Mouse (Mus musculus): ENCODE data around the gene Txnl4b.

Txnl4b gene

DNA sequence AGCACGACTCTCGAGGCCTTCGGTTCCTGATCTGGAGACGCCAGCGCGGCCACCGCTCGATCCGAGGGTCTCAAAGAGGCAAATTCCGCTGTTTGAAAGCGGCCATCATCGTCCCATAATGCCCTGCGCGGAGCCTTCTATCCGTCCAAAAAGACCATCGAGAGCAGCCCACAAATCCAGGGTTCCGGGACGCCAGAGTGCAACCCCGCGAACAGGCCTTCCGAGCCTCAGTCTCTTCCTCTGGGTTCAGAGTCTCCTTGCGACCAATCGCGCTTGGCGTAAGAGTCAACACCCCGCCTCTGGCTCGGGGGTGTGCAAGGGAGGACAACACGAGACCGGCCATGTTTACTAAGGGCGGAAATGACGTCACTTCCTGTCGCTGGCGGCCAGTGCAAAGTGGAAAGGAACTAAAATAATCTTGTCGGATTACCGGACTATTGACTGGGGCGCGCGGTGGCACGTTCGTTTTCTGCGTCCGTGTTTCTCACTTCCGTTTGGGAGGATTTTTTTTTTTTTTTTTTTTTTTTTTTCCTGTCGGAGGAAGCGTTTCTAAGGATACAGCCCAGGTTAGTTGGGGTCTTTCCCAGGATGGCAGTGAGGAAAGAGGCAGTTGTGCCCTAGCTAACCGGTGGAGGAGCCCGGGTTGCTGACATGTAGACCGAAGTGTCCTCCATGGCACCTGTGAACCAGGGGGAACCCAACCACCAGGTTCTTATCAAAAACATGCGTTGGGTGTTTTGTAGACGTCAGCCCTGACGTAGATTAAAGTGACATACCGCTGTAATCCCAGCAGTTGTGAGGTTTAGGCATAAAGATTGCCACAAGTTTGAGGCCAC, at the start of gene Txnl4b, which contains the start of gene Dhx38:
Gene Txnl4b (plus strand): TSS at position 395 of the 836 bp plus-strand sequence.
Gene Dhx38 (minus strand): TSS at position 364 of the 836 bp plus-strand sequence.
- DNase-seq (ENCODE audit: low read depth) = peak; percentile 100

DNA sequence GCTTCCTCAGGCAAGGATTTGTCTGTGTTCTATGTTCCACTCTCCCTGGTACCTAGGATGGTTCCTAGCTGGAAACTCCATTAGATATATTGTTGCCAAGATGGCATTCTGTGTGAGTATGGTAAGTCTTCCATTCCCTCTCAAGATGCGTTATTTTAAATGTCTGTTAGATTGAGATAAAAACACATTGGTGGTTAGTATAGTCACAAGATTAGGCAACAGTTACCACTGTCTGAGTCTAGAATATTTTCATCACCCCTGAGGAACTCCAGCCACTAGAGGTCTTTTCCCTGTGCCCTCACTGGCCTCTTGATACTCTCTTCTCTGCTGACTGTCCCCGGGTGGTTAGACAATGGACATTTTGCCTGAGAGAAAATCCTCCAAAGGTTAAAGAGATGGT, 41.7 kb upstream of the Txnl4b start:
- no peak for DNase-seq (ENCODE audit: low read depth)

DNA sequence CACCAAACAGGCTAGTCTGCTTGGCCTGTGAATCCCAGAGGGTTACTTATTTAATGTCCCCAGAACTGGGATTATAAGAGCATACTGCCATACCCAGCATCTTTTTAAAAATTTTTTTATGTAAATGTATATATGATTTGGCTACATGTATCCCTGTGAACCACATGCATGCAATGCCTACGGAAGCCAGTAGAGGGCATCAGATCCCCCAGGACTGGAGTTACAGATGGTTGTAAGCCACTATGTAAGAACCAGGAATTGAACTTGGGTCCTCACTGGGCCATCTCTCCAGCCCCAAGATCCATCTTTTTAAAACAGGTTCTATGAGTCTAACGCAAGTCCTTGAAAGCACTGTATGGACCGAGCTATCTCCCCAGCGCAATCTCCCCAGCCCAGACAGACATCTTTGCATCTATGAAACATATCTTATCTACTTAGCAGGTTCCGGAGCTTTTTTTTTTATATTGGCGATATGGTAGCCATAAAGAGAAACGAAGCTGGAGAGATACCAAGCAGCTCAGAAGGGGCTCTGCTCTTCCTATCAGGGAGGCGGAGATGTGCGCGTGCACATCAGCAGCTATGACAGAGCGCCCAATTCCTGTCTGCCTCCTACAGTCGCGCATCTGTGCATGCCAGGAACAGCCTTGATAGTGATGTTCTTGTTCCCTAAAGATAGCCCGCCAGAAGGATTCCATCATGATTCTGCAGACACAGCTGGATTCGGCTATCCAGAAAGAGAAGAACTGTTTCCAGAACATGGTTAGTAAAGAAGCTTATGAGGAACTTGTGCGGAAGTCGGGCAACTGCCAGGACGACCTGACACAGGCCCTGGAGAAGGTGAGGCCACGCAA, 30.3 kb upstream of the Txnl4b start:
- DNase-seq (ENCODE audit: low read depth) = peak; percentile 47

- peak; percentile 59 for DNase-seq (ENCODE audit: low read depth)
Measured at GRCm38 (mm10) chr8:109536703-109537102, 29.0 kb upstream of the Txnl4b start.

DNA sequence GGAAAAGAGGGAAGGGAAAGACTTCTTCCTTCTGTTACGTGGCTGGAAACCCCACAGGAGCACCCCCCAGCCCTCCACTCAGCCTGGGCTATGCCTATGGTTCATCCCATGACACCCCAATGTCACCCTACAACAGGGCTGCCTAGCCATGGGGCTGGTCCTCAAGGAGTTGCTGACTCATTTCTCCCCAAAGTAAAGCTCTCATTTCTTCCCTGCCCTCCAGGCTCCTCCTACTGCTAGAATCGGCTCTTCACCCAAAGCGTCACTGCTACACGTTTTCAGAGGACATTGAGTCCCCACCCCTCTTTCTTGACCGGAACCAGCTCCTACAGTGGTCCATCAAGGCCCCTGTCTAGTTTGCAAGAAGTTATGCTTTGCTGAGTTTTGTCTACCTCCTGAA, 23.5 kb upstream of the Txnl4b start:
- DNase-seq (ENCODE audit: low read depth) = no peak

GRCm38 (mm10) chr8:109542748-109543519, 22.8 kb upstream of the Txnl4b start:
- DNase-seq (ENCODE audit: low read depth) = no peak

DNA sequence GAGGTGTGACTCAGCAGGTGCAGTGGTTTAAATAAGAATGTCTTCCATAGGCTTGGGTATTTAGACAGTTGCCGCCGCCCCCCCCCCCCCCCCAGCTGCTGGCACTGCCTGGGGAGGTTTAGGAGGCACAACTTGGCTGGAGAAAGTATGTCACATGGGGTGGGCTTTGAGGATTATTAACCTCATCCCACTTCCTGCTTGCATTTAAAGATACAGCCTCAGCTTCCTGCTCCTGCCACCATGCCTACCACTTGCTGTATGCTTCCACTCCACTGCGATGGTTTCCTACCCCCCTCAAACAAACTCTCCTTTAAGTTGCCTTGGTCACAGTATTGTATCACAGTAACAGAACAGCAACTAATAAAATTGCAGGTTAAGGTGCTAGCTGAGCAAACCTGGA, 21.6 kb upstream of the Txnl4b start:
- no peak for DNase-seq (ENCODE audit: low read depth)

- DNase-seq (ENCODE audit: low read depth) = peak; percentile 25
Measured at GRCm38 (mm10) chr8:109551663-109552062, 14.0 kb upstream of the Txnl4b start.

- DNase-seq (ENCODE audit: low read depth) = no peak
Measured at GRCm38 (mm10) chr8:109563881-109564280, 1.8 kb upstream of the Txnl4b start.

DNA sequence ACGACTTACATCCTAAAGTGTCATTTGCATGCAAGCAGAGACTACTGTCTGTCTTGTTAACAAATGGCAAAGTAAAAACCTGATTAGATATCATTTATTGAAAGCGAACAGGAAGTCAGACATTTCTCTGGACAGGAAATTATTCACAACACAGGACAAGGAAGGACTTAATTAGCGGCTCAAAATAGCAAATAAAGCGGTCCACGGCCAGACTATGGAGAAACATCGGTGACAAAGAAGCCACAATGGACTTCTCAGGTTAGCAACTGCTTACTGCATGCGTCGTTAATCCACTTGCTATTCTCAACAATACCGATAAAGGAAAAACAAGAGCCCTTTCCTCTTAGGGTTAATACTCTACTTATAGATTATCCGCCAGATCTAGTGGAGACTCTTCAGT, 926 bp upstream of the Txnl4b start:
- DNase-seq (ENCODE audit: low read depth) = no peak

DNA sequence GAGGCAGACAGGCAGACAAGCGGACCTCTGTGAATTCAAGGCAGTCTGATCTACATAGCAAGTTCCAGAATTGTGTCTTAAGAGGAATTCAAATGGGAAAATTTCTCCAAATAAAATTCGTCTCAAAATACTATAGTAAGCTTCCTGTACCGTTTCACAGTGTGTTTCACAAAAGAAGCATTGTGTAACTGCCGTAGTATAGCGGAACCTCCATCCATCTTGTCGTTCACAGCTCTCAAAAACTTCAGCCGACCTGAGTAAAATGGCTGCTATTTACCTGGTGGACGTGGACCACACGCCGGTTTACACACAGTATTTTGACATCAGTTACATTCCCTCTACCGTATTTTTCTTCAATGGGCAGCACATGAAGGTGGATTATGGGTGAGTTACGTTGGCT, 5.4 kb downstream of the Txnl4b start:
- DNase-seq (ENCODE audit: low read depth) = no peak

- DNase-seq (ENCODE audit: low read depth) = no peak
Measured at GRCm38 (mm10) chr8:109576311-109576710, 10.6 kb downstream of the Txnl4b start.

DNA sequence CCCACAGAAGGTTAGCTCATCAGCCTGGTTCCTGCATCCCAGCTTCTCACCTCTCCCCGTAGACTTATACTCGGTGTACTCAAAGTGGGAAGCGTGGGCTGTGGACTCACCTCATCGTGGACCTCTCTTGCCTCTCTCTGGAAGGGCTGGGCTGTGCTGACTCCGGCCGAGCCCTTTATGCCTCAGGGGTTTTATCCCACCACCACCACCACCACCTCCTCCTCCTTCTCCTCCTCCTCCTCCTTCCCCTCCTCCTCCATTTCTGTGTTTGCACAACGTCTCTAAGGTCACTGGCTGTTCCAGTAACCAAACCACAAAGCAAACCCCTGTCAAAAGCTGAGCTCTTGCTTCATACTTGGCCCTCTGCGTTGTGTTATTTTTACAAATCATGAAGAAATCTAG, 13.2 kb downstream of the Txnl4b start, which contains the start of gene Hp:
Gene Hp (minus strand): TSS at position 273 of the 402 bp plus-strand sequence.
- no peak for DNase-seq (ENCODE audit: low read depth)

DNA sequence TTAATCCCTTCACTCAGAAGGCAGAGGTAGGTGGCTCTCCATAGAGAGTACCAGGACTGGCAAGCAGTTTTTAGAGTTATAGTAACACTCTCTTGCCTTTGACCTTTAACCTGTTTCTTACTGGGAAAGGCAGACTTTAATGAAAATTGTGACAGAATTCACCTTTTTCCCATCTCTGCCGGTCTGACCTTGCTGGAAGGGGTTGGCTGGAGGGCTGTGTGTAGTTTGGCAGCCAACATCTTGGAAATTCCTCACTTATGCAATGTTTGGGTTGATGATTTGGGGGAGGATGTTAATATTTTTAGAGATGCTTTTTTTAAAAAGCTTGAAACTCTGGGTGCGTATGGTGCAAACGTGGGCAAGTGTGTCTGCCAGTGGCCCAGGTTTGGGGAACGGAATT, 18.6 kb downstream of the Txnl4b start:
- no peak for DNase-seq (ENCODE audit: low read depth)

DNA sequence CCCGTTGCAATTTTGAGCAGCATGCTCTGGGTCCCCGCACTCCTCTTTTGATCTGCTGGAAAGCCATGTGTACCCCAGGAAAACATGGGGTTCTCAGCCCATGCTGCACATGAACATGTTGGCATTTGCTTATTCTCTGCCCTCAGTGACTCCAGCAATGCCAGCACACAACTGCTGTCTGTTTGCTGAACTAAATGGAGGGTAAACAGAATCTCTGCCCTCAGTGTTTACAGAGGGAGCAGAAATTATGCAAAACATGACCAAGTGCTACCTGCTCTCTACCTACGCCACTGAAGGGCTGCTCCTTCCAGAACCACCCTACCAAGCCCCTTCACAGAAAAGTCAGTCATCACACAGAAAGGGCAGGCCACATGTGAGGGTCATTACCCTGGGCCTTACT, 19.1 kb downstream of the Txnl4b start:
- no peak for DNase-seq (ENCODE audit: low read depth)

GRCm38 (mm10) chr8:109585652-109586051, 20.0 kb downstream of the Txnl4b start:
- DNase-seq (ENCODE audit: low read depth) = no peak

DNA sequence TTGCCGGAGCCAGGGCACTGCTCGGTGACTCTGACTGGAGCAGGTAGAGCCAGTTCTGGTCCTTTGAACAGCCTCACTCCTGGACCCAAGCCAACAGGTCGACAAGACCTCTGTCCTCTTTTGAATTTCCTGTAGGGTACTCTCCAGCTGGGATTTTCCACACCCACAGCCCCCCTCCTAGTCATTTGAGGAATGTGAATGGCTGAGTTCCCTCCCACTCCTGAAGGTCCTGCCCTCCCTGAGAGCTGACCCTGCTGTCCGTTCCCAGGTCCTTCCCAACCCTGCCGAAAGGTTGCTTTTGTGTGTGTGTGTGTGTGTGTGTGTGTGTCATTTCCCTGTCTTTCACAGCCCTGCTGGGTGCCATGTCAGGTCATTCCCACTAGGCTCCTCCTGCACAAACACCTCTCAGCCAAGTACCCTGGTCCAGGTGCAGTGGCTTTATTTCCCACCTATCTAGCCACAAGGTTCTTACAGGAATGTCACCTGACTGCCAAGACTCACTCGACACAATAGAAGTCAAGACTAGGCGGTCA, 21.3 kb downstream of the Txnl4b start:
- no peak for DNase-seq (ENCODE audit: low read depth)

DNA sequence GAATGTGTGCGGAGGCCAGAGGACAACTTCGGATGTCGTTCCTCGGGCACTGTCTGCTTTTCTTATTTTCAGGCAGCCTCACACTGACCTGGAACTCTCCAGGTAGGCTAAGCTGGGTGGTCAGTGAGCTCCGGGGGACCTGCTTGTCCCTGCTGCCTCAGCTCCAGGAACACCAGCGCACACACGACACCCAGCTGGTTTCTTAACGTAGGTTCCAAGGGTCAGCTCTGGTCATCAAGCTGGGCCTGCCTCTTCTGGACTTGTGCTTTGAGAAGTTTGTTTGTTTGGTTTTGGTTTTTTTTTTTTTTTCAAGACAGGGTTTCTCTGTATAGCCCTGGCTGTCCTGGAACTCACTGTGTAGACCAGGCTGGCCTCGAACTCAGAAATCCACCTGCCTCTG, 25.2 kb downstream of the Txnl4b start:
- DNase-seq (ENCODE audit: low read depth) = no peak

DNA sequence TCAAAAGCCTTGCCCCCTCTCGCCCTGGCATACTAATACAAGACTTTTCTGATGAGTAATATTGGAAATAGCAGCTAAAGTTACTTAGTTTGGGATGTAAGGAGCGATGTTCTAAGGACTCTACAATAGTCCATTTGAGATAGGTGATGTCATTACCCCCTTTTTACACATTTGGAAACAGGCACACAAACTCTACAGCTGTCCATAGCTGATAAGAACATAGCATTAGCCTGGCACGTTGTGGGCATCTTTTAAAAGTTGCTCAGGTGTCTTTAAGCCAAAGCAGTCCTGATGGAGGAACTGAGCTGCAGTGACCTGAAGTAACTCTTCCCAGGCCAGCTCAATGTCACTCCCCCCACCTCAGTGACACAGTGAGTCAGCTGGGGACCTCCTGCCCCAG, 25.7 kb downstream of the Txnl4b start:
- no peak for DNase-seq (ENCODE audit: low read depth)

GRCm38 (mm10) chr8:109592164-109592563, 26.5 kb downstream of the Txnl4b start:
- DNase-seq (ENCODE audit: low read depth) = no peak

DNA sequence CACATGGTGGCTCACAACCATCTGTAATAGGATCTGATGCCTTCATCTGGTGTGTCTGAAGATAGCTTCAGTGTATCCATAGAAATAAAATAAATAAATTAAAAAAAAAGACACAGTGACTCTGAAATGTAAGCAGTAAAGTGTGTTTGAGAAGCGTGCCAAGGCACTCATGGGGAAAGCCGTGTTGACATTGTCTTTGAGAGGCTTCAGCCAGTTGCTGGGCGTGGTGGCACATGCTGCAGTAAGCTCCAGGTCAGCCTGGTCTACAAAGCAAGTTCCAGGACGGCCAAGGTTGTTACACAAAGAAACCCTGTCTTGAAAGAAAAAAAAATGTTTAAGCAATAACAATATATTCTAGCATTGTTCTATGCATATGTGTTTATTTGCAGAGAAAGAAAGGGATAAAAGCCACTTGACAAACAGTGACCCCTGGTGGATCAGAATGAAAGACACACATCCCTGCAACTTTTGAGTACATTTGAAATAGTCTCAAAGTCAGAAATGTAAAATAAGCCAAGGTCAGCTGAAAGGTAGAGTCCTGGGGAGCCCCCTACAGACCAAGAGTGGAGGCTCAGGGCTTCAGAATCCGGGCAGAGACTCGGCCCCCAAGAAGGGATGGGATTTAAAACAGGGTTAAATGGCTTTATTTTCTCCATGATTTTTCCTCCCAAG, 27.6 kb downstream of the Txnl4b start:
- peak; percentile 48 for DNase-seq (ENCODE audit: low read depth)

All from naive thymus-derived CD4-positive, alpha-beta T cell, adult 2 months (primary cell).